In genomic region chr4:44168816-44169215, GRCm38 (mm10) we compare ENCODE assay signal across 8 mouse cellular contexts.
DNase-seq lines count a peak whose midpoint lies in the region; ATAC-seq lines count a peak whose summit lies in the region.

No protein-coding gene starts in this region.

- peak overlapping the region; percentile 60; the same call in 1 of the 2 replicates for H3K9ac ChIP-seq in forebrain, embryonic 13.5 days
- H3K9ac ChIP-seq in liver, embryonic 13.5 days = peak overlapping the region; percentile 65

- no peaks in the 10 kb centered on the region for H3K36me3 ChIP-seq in forebrain, embryonic 13.5 days (ENCODE audit: poor library complexity, severe bottlenecking)
- H3K36me3 ChIP-seq in liver, embryonic 13.5 days = no peaks in the 10 kb centered on the region

- 8% methylated on average over 7 of the region's 7 CpGs for WGBS in forebrain, embryonic 13.5 days
- WGBS in liver, embryonic 13.5 days (ENCODE audit: insufficient replicate concordance) = 3% methylated on average over 7 of the region's 7 CpGs

- H3K27me3 ChIP-seq in forebrain, embryonic 13.5 days = no peaks in the 10 kb centered on the region
- no peaks in the 10 kb centered on the region for H3K27me3 ChIP-seq in liver, embryonic 13.5 days

- ATAC-seq in forebrain, embryonic 13.5 days = no peak
- ATAC-seq in liver, embryonic 13.5 days (ENCODE audit: low read depth) = no peak

- peaks cover 34% of the 10 kb centered on the region for H3K4me1 ChIP-seq in forebrain, embryonic 13.5 days
- H3K4me1 ChIP-seq in liver, embryonic 13.5 days (replicated peaks) = peaks cover 44% of the 10 kb centered on the region

- H3K27ac ChIP-seq in forebrain, embryonic 13.5 days = no peak overlapping the region
- peak overlapping the region; percentile 63 for H3K27ac ChIP-seq in liver, embryonic 13.5 days

- H3K4me3 ChIP-seq in forebrain, embryonic 13.5 days = peak overlapping the region; percentile 44
- peak overlapping the region; percentile 63 for H3K4me3 ChIP-seq in liver, embryonic 13.5 days (replicated peaks)

- peak; percentile 7 for DNase-seq in embryo, embryonic 9.5 days (ENCODE audit: extremely low spot score)
- no peak for DNase-seq in embryo, embryonic 10.5 days (ENCODE audit: low spot score)
- peak; percentile 61 for DNase-seq in A20 (ENCODE audit: low read depth, low spot score)
- no peak for DNase-seq in liver, embryonic 13.5 days
- DNase-seq in thymus, postnatal 4 days = peak; percentile 37
- no peak for DNase-seq in cerebellum, adult 9-10 months
- DNase-seq in frontal cortex, postnatal 36 days (ENCODE audit: low spot score in 2 of 2) = no peak

- no peaks in the 10 kb centered on the region for H3K9me3 ChIP-seq in forebrain, embryonic 13.5 days (replicated peaks)
- no peaks in the 10 kb centered on the region for H3K9me3 ChIP-seq in liver, embryonic 13.5 days (replicated peaks)

- H3K4me2 ChIP-seq in forebrain, embryonic 13.5 days = peak overlapping the region; percentile 62
- H3K4me2 ChIP-seq in liver, embryonic 13.5 days = peak overlapping the region; percentile 70

Comparison
In these comparisons a context has a peak if more than half of its experiments do, and no peak if none do; other contexts are left out.
1. DNase-seq: peak in embryo, embryonic 9.5 days (single experiment), A20 (single experiment) and thymus, postnatal 4 days (single experiment); none in embryo, embryonic 10.5 days (single experiment), liver, embryonic 13.5 days (single experiment), cerebellum, adult 9-10 months (single experiment) and frontal cortex, postnatal 36 days (0 of 2).